Mouse (Mus musculus) liver, postnatal 0 days (tissue): ENCODE results near the gene Cse1l. TPM values are rescaled to one million over a fixed set of nuclear protein-coding genes. Genes with fewer than 3 reads are reported as not detected.
A peak's percentile ranks its signal among the peaks of the same experiment; 100 is the strongest.

Source experiments
- ATAC-seq: fragments of 200-750 bp; cut with Nextera tagmentation; 2 replicates; pipeline ENCODE4 v1.8.0; 2017; ENCODE audit warnings: mild to moderate bottlenecking, moderate library complexity
- DNase-seq: peaks from one replicate; pipeline ENCODE4 v3.0.0-alpha.2; 2016
- H3K27ac ChIP-seq: fragments of 300-500 bp; sonication (generic); 2 replicates; pipeline ENCODE4 v1.5.1; 2014; ENCODE audit warnings: antibody characterized with exemption, moderate library complexity, mild to moderate bottlenecking, low read depth
- H3K27me3 ChIP-seq: fragments of 300-500 bp; sonication (generic); 2 replicates; pipeline ENCODE4 v1.6.1; 2014; ENCODE audit warnings: low read length, control low read depth, mixed read lengths; ENCODE audit not compliant: insufficient read depth
- H3K36me3 ChIP-seq: fragments of 300-500 bp; sonication (generic); replicated peaks from 2 replicates; pipeline ENCODE4 v1.6.1; 2014; ENCODE audit warnings: mild to moderate bottlenecking, control low read depth, low read length, moderate library complexity, mixed read lengths; ENCODE audit not compliant: insufficient read depth
- H3K4me1 ChIP-seq: fragments of 300-500 bp; sonication (generic); 2 replicates; pipeline ENCODE4 v1.6.1; 2014; ENCODE audit warnings: antibody characterized with exemption, mild to moderate bottlenecking, control low read depth; ENCODE audit not compliant: insufficient read depth
- H3K4me2 ChIP-seq: fragments of 300-500 bp; sonication (generic); 2 replicates; pipeline ENCODE4 v1.6.1; 2014; ENCODE audit warnings: low read depth, mild to moderate bottlenecking, low read length, moderate library complexity, mixed read lengths
- H3K4me3 ChIP-seq: fragments of 300-500 bp; sonication (generic); 2 replicates; pipeline ENCODE4 v1.5.1; 2014; ENCODE audit warnings: low read depth, low read length
- H3K9ac ChIP-seq: fragments of 300-500 bp; sonication (generic); replicated peaks from 2 replicates; pipeline ENCODE4 v1.6.1; 2014; ENCODE audit warnings: mild to moderate bottlenecking, moderate library complexity
- H3K9me3 ChIP-seq: fragments of 300-500 bp; sonication (generic); 2 replicates; pipeline ENCODE4 v1.6.1; 2016; ENCODE audit warnings: mild to moderate bottlenecking, control low read depth, low read length, mixed read lengths
- CTCF ChIP-seq: sonication (generic); IDR thresholded peaks from 2 replicates; pipeline ENCODE4 v1.5.1; 2016; ENCODE audit warnings: antibody characterized with exemption, low read depth
- EP300 ChIP-seq: IDR thresholded peaks from 2 replicates; pipeline ENCODE4 v1.6.1; 2016; ENCODE audit warnings: antibody characterized with exemption, low read depth, mild to moderate bottlenecking
- WGBS: fragments of 180-500 bp; shearing (Covaris S2); extraction: QIAGEN DNeasy Blood & Tissue Kit; methylation state at CpG from one replicate; pipeline ENCODE4 v1.1.7; 2014; ENCODE audit not compliant: insufficient replicate concordance; 5-methylcytosine and 5-hydroxymethylcytosine counted together
- polyA plus RNA-seq: library from polyadenylated mRNA; unstranded; fragments of >200 nt; fragmentation: Nextera tagmentation; extraction: Ambion mirVana; gene quantifications from 2 replicates; pipeline ENCODE4 v1.2.1, GENCODE M21; 2015

Cse1l gene
- polyA plus RNA-seq, result 19.0 and 23.3 TPM in 2 replicates

- peak within 1 kb of the TSS; percentile 94 for H3K4me2 ChIP-seq
- H3K9me3 ChIP-seq, result no peaks in the 10 kb centered on the region
- peak within 1 kb of the TSS; percentile 100 for H3K27ac ChIP-seq
- TF ChIP-seq EP300 (no peak), CTCF (peak; percentile 1; the same call in 1 of the 2 replicates)
- DNase-seq, result peak; percentile 99
- H3K27me3 ChIP-seq, result no peaks in the 10 kb centered on the region
- under 1% methylated on average over 71 of the region's 80 CpGs for WGBS
- H3K4me3 ChIP-seq, result peak within 1 kb of the TSS; percentile 95
- peaks cover 15% of the 10 kb centered on the region for H3K4me1 ChIP-seq
- ATAC-seq, result peak; percentile 96
- H3K9ac ChIP-seq, result peak within 1 kb of the TSS; percentile 99
- H3K36me3 ChIP-seq, result peaks cover 7% of the 10 kb centered on the region
These were observed at the start of gene Cse1l for GRCm38 (mm10) chr2:166905711-166906522. Gene Cse1l, plus strand, starts transcription at chr2:166906040.

- no peak overlapping the region for H3K27ac ChIP-seq
These were observed 49.5 kb upstream of the Cse1l start for GRCm38 (mm10) chr2:166856366-166856765.

GRCm38 (mm10) chr2:166857118-166857517 lies 48.7 kb upstream of the Cse1l start:
- H3K4me3 ChIP-seq, result no peak overlapping the region
- H3K9me3 ChIP-seq, result no peaks in the 10 kb centered on the region; the same call in 1 of the 2 replicates
- no peak overlapping the region for H3K4me2 ChIP-seq
- H3K27me3 ChIP-seq, result no peaks in the 10 kb centered on the region
- H3K9ac ChIP-seq, result no peak overlapping the region
- no peak for ATAC-seq
- H3K4me1 ChIP-seq, result no peaks in the 10 kb centered on the region
- no peak for DNase-seq
- 91% methylated on average over 2 of the region's 2 CpGs for WGBS
- peaks cover 93% of the 10 kb centered on the region for H3K36me3 ChIP-seq
- peak; percentile 57 for TF ChIP-seq CTCF
- TF ChIP-seq EP300, result no peak
- H3K27ac ChIP-seq, result no peak overlapping the region

More at GRCm38 (mm10) chr2:166856366-166856765, 49.5 kb upstream of the Cse1l start:
- H3K27me3 ChIP-seq, result no peaks in the 10 kb centered on the region
- no peaks in the 10 kb centered on the region; the same call in 1 of the 2 replicates for H3K9me3 ChIP-seq
- H3K9ac ChIP-seq, result no peak overlapping the region
- DNase-seq, result no peak
- H3K36me3 ChIP-seq, result peaks cover 91% of the 10 kb centered on the region
- no peak overlapping the region for H3K4me2 ChIP-seq
- H3K4me1 ChIP-seq, result no peaks in the 10 kb centered on the region
- no peak for ATAC-seq
- no peak overlapping the region for H3K4me3 ChIP-seq
- WGBS, result 78% methylated on average over 6 of the region's 6 CpGs
- no peak for TF ChIP-seq CTCF

GRCm38 (mm10) chr2:166859214-166859613 lies 46.6 kb upstream of the Cse1l start:
- Histone ChIP-seq H3K9ac (no peak overlapping the region), H3K9me3 (no peaks in the 10 kb centered on the region), H3K4me3 (no peak overlapping the region), H3K27ac (no peak overlapping the region), H3K36me3 (peaks cover 92% of the 10 kb centered on the region), H3K4me1 (no peaks in the 10 kb centered on the region), H3K27me3 (no peaks in the 10 kb centered on the region), H3K4me2 (no peak overlapping the region)
- no peak for DNase-seq
- 65% methylated on average over 7 of the region's 7 CpGs for WGBS
- ATAC-seq, result no peak
- TF ChIP-seq CTCF (no peak), EP300 (no peak)

- H3K36me3 ChIP-seq, result peaks cover 97% of the 10 kb centered on the region
- H3K27ac ChIP-seq, result no peak overlapping the region
- no peak for DNase-seq
- H3K9me3 ChIP-seq, result no peaks in the 10 kb centered on the region
- TF ChIP-seq CTCF (no peak), EP300 (no peak)
- no peaks in the 10 kb centered on the region for H3K4me1 ChIP-seq
- H3K4me3 ChIP-seq, result no peak overlapping the region
- H3K27me3 ChIP-seq, result no peaks in the 10 kb centered on the region
- ATAC-seq, result no peak
- H3K9ac ChIP-seq, result no peak overlapping the region
- H3K4me2 ChIP-seq, result no peak overlapping the region
- WGBS, result 73% methylated on average over 3 of the region's 3 CpGs
These were observed 43.3 kb upstream of the Cse1l start for GRCm38 (mm10) chr2:166862505-166862904.

- ATAC-seq (no peak), DNase-seq (no peak)
- Histone ChIP-seq H3K4me1 (no peaks in the 10 kb centered on the region), H3K4me3 (no peak overlapping the region), H3K9ac (no peak overlapping the region), H3K27me3 (no peaks in the 10 kb centered on the region), H3K27ac (no peak overlapping the region), H3K36me3 (peaks cover 85% of the 10 kb centered on the region), H3K9me3 (no peaks in the 10 kb centered on the region), H3K4me2 (no peak overlapping the region)
- 73% methylated on average over 10 of the region's 10 CpGs for WGBS
- TF ChIP-seq EP300 (no peak), CTCF (no peak)
These were observed 40.4 kb upstream of the Cse1l start for GRCm38 (mm10) chr2:166865476-166865875.
